Mouse (Mus musculus) small intestine, adult 2 months (tissue): ENCODE data around the gene Cfdp1.

ENCODE experiments used
- CTCF ChIP-seq: fragments of 200-500 bp; IDR thresholded peaks from 2 replicates; pipeline ENCODE4 v1.5.1; 2012; ENCODE audit warnings: low read depth, mild to moderate bottlenecking, control low read depth, inconsistent platforms, low read length, moderate library complexity, mixed read lengths; ENCODE audit not compliant: insufficient replicate concordance, insufficient read length; ENCODE audit errors: extremely low read depth
- POLR2A ChIP-seq: fragments of 200-500 bp; IDR thresholded peaks from 2 replicates; pipeline ENCODE4 v1.6.1; 2012; ENCODE audit warnings: low read depth, mild to moderate bottlenecking, control low read depth, inconsistent platforms, low read length, moderate library complexity

DNA sequence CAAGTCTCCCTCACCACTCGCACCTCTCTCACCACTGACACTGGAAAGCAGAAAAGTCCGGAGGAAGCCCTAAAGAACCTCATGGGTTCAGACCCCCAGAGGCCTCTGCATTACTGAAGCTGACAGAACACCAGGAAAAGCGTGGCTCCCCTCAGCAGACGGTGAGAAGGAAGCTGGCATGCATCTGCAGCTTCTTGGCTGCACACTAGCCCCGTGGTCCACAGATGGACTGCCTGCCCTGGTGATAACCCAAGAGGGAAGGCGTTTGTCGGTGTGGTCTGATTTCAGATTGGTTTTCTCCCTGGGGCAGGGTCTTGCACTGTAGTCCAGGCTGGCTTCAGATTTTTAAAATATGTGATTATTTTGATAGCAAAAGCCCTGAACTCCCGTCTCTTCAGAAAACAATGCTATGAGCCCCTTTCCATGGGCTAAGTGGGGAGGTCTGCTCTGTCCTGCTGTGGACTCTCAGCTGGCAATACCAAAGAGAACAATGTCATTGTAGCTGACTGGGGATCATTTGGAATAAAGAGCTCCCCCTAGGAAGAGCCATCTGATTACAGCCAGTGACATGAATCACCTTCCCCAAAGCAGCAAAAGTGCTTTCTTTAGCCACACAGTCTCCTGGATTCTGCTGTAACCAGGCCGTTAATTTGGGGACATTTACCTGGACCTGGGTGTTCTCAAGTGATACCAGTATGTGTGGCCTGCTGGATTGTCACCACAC is 71.3 kb downstream of the Cfdp1 start:
- TF ChIP-seq POLR2A (no peak), CTCF (no peak)
